Mouse (Mus musculus) telencephalon, adult 2 months (tissue): ENCODE measurements around the gene Carns1.

Experiments used
- DNase-seq: peaks from one replicate; pipeline ENCODE4 v3.0.0-alpha.2; 2011; ENCODE audit warnings: low read depth, low spot score

Carns1 gene

DNA sequence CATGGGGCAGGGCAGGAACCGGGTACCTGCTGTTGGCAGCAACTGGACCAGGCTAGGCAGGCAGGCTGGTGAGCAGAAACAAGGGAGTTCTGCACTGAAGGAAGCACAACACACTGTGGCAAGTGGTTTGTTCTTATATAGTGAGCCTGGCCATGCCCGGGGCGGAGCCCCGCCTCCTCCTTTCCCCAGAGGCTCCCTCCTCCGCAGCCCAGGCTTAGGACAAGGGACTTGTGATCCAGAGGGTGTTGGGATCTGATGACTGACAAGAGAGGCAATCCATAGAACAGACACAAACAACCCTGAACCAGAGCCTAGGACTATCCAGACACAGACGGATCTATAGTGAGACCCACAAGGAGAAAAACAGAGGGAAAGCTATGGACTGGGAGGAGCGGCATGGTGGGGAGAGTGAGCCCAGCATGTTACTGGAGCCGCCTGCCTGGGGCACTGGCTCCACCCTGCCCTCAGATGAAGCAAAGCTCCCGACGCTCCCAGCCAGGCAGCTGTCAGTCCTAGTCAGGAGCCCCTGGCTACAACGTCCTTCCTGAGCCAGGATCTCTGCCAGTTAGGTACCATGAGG is at the start of gene Carns1:
Carns1 (minus strand) TSS at position 112 of the 580 bp plus-strand sequence.
- no peak for DNase-seq

DNA sequence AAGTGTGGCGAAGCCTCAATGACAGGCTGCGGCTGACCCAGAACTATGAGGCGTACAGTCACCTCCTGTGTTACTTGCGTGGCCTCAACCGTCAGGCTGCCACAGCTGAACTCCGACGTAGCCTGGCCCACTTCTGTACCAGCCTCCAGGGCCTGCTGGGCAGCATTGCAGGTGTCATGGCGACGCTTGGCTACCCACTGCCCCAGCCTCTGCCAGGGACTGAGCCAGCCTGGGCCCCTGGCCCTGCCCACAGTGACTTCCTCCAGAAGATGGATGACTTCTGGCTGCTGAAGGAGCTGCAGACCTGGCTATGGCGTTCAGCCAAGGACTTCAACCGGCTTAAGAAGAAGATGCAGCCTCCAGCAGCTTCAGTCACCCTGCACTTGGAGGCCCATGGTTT is 46.9 kb upstream of the Carns1 start:
- no peak for DNase-seq

DNA sequence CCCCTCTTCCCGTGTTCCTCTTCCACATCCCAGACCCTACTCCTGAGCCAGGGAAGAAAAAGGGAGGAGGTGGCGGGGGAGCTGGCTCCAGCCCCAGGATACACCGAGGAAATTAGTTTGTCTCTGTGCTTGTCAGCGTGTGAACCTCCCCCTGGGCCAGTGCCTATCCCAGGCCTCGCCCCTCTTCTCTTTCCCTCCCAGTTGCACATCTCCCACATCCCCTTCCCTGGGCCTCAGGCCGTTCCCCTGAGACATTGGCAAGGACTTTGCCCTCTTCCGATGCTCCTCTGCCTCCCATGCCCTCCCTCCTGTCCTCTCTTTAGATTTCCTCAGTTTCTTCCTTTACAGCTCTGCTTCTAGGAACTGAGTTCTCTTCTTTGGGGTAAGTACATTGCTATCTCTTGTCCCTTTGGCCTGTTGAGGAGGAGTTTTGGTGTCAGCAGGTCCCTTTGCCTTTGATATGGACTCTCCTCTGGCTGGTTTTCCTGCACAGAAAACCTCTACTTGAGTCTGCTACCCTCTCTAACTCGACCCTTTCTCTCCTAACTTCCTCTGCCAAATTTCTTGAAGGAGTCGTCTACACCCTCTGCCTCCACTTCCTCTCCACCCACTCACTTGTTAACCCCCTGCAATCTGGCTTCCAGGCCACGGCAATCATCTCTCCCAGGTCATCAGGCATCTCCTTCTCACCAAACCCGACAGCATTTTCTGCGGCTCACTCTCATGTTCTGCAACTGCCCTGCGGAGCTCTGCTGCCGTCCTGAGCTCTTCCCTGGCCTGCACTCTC is 45.9 kb upstream of the Carns1 start:
- DNase-seq = no peak

DNA sequence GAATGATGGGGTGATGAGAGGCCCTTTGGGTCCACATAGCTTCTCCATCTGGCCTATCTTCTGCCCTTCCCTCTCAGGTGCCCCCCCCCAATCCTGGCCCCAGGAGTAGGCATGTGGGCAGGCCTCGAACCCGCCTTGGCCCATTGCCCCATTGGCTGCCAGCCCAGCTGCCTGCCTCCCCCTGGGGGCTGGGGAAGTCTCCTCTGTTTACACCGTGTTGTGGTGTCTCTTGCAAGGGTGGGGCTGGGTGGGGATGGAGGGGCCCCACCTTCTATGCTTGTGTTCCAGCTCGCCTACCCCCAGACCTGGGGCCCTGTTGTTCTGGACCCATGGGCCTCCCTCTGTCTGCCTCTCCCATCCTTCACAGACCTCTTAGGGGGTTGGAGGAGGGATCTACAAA is 45.1 kb upstream of the Carns1 start:
- no peak for DNase-seq

DNA sequence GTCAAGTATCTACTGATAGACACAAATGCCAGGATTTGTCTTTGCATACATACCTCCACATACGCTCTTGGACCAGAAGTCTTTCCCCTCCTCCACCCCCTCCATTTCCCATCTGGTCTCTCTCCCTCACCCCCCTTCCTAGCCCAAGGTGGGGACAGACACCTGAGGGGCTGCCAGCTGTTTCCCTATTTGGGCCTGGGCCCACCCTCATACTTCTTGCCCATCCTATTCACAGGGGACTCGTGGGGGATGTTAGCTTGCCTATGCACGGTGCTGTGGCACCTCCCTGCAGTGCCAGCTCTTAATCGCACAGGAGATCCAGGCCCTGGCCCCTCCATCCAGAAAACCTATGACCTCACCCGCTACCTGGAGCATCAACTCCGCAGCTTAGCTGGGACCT is 44.7 kb upstream of the Carns1 start:
- no peak for DNase-seq

DNA sequence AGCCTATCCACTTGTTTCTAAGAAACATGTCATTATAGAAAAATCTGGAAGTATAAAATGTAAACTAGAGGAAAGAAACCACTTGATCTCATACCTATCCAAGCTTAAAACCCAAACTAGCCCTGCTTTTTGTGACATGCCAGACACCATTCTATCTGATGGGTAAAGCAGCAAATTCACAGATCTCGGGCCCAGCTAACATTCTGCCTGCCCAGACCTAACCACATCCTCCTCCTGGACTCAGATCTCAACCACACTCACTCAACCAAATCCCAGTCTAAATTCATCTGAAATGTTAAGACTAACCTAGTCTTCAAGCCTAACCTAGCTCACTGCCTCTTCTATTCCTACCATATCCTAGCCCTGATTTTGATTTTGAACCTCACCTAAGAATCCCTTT is 43.5 kb upstream of the Carns1 start:
- no peak for DNase-seq

DNA sequence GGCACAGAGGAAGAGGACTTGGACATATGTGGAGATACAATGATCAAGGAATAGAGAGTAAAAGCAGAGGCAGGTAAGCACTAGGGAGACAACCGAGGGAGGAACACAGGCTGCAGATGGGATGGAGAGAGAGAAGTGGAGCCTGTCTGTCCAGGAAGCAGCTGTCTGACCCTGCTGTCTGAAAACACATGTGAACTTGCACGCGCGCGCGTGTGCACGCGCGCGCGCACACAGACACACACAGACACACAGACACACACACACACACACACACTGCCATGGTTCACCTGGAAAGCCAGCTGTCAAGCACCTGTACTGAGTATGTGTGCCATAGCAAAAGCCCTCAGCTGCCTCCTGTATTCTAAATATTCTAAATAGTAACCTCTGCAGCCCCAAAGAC is 43.0 kb upstream of the Carns1 start:
- no peak for DNase-seq

DNA sequence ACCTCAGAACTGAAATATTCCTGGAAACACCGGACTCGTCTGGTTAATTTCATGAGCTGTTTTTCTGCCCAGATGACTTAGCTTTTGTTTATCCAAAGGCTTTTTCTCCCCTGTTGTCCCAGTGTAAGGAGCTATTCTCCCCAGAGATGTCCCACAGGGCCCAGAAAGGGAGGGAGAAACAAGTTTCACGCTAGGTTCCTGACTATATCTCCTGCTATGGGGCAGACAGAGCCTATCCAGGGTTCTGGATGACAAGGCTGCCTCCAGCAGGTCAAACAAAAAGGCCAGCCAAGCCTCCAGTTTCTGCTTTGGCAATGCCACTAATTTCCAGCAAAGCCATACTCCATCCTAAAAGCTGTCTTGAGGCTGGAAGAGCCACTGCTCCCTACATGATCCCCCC is 42.6 kb upstream of the Carns1 start:
- no peak for DNase-seq

DNA sequence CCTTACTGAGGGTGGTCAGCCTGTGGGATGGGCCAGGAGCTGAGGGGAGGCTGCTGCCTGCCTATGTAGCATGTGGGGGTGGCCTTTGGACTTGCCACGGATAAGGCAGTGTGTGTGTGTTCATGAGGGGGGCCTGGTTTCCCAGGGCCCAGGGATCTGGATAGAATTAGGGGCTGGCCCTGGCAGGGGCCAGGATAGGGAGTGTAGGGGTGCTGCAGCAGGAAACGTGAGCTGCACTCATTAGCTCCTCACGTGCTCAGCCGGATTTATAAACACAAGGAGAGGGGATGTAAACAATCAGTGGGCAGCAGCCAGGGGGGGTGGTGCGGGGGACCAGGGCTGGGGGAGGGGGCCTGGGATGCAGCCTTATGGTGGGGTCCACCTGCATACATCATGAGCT is 41.9 kb upstream of the Carns1 start:
- DNase-seq = no peak

DNA sequence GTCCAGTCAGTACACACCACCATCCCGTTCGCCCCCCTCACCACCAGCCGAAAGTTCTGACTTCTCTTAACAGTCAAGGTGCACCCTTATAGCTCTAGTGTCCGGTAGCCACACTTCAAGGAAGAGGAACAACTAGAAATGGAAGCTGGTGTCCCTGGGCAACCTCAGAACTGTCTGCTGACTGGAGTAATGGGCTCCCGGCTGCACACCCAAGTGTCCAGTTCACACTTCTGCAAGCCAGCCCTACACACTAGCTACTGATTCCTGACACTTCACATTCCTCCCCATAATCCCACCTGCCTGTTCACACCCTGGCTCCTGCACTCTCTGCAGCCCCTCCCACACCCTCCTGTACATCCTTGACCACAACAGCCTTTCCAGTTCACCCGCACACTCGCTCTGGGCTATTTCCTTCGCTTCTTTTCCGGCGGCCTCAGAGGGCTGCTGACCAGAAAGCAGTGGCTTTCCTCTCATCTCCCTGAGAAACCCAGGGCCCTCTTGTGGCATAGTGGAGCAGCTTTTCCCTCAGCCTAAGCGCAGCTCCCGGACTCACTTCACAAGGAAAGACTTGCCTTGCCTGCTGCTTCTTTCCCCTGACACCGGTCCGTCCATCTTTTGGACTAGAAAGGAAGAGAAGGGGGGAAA is 40.9 kb upstream of the Carns1 start:
- no peak for DNase-seq

DNA sequence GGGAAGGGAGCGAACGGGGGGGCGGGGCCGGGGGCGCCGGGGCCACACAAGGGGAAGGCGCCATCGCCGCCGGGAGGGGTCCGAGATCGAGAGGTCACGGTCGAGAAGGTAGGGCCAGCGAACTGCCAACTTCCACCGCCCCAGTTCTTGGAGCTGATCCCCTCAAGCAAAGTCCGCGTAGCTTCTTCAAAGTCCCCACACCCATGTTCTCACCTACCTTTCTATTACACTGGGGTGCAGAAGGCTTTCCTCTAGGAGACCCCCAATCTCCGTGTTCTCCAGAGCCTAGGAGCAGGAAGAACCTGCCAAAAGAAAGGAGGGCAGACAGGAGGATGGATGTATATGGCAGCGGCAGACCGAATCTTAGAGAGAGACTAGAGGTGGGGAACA is 40.2 kb upstream of the Carns1 start:
- DNase-seq = no peak

DNA sequence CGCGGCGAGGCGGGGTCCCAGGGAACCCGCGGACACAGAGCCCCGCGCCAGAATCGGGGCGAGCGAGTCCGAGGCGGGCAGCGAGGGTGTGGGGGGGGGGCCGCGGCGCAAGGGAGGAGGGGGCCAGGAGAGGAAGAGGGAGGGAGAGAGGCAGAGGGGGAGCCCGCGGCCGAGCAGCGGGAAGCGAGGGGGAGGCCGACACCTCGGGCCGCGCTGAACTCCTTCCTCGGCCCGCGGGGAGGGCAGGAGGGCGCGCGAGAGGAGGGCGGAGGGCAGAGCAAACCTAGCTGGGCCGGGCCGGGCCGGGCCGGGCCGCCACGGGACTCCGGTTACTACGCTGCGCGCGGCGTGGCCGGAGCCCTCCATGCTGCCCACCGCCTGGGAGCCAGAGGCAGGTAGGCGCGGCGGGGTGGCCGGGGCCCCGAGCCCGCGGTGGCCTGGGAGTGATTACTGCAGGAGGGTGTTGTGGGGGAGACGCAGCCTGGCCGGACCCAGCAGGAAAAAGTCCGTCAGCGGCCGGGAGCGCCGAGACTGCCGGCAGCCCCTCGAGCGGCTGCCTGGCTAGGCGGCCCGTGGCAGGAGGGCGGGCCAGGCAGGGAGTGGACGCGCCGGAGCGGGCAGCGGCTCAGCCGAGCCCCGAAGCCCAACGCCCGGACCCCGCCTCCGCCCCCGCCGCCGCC is 39.6 kb upstream of the Carns1 start:
- no peak for DNase-seq

DNA sequence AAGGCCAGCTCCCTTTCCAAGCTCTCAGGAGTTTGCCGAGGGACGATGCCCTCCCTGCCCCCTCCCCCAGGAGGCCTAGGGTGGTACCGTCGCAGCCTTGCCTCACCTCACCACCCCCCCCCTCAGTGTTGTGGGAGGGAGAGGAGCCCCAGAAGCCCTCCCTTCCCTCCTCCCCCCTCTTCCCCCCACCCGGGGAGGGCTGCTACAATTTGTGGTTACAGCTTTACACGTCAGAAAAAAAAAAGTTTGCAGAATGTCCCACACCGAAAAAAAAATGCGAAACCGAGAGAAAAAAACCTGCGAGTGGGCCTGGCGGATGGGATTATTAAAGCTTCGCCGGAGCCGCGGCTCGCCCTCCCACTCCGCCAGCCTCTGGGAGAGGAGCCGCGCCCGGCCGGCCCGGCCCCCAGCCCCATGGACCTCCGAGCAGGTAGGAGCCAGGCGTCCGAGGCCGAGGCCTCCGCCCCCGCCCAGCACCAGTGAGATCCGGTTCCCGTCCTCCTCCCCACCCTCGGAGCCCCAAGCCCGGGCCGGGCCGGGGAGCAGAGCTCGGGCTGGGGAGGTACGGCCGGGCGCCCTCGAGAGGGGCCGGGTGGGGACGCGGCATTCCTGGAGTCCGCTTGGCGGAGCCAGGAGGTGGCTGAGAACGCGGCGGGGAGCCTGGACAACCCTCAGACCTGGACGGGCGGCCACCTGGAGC is 38.9 kb upstream of the Carns1 start, which contains the start of the genes Clcf1 and AC109138.7:
Clcf1 (plus strand) TSS at position 168 of the 700 bp plus-strand sequence.
AC109138.7 (plus strand) TSS at position 287 of the 700 bp plus-strand sequence.
- DNase-seq = no peak

DNA sequence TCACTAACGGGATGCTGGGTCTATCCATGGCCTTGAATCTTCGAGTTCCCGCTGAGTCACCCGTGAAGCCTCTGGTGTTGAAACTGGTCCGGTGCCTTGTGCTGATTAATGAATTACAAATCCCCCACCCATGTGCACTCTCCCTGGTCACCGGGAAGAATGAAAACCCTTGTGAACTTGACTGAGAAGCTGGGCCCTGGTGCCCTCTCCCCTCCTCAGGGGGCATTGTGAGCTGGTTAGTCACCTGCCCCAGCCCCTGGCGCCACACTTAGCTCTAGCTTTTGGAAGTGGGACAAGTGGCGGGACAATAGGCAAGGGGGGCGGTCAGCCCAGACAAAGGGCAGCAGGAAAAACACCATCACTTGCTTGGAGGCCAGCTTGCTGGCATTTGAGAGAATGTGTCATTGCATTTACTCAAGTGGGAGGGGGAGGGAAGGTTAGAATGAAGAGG is 38.3 kb upstream of the Carns1 start:
- no peak for DNase-seq

DNA sequence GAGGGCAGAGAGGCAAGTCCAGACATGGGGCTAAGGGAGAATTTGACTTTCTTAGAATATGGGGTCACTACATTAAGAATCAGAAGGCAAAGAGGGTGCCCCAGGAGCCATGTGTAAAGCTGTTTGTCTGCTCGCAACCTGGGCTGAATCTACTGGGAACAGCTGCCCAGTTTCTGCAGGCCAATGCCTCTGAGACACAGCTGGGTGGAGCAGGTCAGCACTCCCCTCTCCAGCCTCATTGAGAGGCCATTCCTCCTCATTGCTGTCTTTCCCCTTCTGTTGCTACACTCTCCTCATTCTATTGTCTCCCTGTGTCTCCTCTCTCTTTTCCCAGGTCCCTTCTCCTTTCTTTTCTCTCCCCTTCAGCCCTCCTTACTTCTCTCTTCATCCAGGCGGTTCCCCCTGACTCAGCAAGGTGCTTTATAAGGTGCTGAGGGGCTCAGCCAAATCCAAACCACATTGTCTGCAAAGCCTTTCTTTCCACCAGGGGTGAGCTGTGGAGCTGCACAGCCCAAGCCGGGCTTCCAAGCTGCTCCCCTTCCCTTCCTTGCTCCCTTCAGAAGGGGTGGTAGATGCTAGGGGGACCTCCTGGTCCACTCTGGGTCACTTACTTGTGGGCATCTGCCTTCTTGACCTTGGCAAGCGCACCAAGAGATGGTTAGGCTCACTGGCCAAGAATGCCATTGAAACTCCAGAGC is 36.8 kb upstream of the Carns1 start:
- no peak for DNase-seq

DNA sequence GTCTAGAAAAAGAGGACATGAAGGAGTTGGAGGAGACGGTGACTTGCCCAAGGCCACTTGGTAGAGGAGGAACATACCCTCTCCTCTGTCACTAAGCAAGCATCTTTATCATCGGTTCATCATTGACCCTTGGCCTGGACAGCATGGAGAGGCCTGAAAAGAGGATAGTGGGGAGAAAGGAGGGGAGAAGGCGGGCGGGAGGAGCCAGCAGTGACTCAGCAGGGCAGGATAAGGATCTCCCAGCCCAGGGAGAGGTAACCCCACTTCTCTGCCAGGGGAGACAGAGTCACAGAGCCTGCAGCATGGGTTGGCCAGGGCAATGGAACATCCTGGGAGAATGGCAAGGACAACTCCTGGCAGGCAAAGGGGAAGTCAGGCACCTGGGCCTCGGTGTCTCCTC is 33.3 kb upstream of the Carns1 start:
- no peak for DNase-seq

DNA sequence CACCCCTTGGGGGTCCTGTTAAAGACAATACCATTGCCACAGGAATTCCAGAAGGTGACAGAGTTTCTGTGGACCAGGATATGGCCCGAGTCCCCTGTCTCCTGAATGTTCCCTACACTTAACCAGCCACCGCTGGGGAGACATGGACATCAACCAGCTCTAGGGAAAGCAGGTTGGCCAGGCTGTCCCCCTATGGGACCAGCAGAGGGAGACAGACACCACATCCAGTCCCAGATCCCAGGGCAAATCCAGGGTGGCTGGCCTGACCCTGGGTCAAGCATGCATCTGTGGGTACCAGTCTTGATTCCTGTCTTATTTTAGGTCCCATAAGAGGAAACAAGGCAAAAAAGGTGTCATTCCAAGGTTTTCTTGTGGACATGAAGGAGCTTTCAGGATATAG is 31.7 kb upstream of the Carns1 start:
- no peak for DNase-seq

DNA sequence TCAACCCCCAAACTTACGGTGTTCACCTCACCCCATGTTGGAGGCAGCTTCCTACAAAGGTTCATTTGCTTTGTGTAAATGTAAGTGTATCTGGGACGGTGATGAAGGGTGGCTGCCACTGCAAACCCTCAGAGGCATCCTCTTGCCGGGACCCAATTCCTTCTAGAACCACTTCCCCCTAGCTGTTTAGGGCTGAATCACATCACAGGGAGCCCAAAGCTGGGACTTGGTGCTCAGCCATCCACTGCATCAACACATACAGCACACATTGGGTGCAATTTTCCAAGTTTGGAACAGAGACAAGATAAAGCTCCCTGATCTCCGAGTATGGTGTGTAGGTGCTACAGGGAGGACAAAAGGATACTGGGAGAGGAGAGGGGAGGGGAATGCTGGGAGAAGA is 29.6 kb upstream of the Carns1 start:
- no peak for DNase-seq

DNA sequence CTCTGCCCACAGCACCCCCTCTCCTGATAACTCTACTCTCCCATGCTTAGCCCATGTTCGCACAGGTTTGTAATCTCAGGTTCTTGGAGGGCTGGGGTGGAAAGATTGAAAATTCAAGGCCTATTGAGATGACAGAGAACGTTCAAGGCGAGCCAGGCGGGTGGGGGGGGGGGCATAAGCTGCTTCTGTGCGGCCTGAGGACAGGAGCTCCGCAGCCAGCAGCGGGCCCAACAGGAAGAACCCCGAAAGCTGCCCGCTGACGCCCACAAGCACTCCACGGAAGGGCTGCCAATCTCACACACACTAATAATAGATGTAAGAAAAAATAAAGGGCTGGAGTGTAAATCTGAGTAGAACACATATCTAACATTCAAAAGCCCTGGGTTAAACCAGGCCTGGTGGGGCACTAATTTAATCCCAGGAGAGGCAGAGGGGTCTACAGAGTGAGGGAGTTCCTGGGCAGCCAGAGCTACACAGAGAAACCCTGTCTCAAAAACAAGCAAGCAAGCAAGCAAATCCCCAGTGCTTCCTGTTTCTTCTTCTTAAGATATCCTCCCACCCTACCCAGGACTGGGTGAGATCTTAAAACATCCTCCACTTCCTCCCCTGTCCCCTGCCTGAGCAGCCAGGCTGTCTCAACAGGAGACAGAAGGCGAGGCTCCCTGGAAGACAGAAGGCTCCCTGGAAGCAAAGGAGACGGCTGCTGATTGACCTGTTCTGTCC is 28.5 kb upstream of the Carns1 start:
- no peak for DNase-seq

DNA sequence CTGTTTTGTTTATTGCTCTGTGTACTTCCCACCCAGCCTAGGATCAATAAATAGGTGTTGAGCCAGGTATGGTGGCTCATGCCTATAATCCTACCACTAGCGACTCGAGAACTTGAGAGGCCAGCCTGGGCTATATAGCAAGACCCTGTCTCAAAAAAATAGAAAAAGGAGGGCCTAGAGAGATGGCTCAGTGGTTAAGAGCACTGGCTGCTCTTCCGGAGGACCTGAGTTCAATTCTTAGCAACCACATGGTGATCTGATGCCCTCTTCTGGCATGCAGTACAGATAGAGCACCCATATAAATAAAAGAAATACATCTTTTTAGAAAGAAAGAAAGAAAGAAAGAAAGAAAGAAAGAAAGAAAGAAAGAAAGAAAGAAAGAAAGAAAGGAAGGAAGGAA is 27.9 kb upstream of the Carns1 start:
- no peak for DNase-seq
